Mouse (Mus musculus) fibroblast of lung, adult 2 months (primary cell): ENCODE measurements around the gene Dguok.

Experiments used
- DNase-seq: peaks from one replicate; pipeline ENCODE4 v3.0.0-alpha.2; 2011; ENCODE audit warnings: low read depth

Dguok gene

GRCm38 (mm10) chr6:83455328-83456130, 51.2 kb downstream of the Dguok start:
- DNase-seq = no peak

- DNase-seq = no peak
Measured at GRCm38 (mm10) chr6:83453706-83454105, 53.1 kb downstream of the Dguok start.

GRCm38 (mm10) chr6:83450451-83451303, 56.1 kb downstream of the Dguok start:
- DNase-seq = no peak

GRCm38 (mm10) chr6:83449440-83449839, 57.3 kb downstream of the Dguok start:
- DNase-seq = no peak

GRCm38 (mm10) chr6:83448911-83449310, 57.9 kb downstream of the Dguok start:
- no peak for DNase-seq

- DNase-seq = no peak
Measured at GRCm38 (mm10) chr6:83447031-83447430, 59.7 kb downstream of the Dguok start.

- no peak for DNase-seq
Measured at GRCm38 (mm10) chr6:83445796-83446195, 61.0 kb downstream of the Dguok start.

GRCm38 (mm10) chr6:83443441-83444340, 63.1 kb downstream of the Dguok start:
- no peak for DNase-seq

GRCm38 (mm10) chr6:83442639-83443038, 64.1 kb downstream of the Dguok start:
- DNase-seq = no peak

GRCm38 (mm10) chr6:83441259-83442061, 65.3 kb downstream of the Dguok start:
- DNase-seq = peak; percentile 68

GRCm38 (mm10) chr6:83440510-83441258, 66.1 kb downstream of the Dguok start:
- no peak for DNase-seq

- DNase-seq = no peak
Measured at GRCm38 (mm10) chr6:83440197-83440509, 66.6 kb downstream of the Dguok start.

GRCm38 (mm10) chr6:83439781-83440180, 67.0 kb downstream of the Dguok start:
- no peak for DNase-seq

- no peak for DNase-seq
Measured at GRCm38 (mm10) chr6:83439119-83439767, 67.5 kb downstream of the Dguok start.

- DNase-seq = no peak
Measured at GRCm38 (mm10) chr6:83438584-83438983, 68.2 kb downstream of the Dguok start.

- no peak for DNase-seq
Measured at GRCm38 (mm10) chr6:83437802-83438201, 69.0 kb downstream of the Dguok start.

- no peak for DNase-seq
Measured at GRCm38 (mm10) chr6:83437225-83437624, 69.5 kb downstream of the Dguok start.

- no peak for DNase-seq
Measured at GRCm38 (mm10) chr6:83436547-83436946, 70.2 kb downstream of the Dguok start.

GRCm38 (mm10) chr6:83435174-83435573, 71.6 kb downstream of the Dguok start:
- DNase-seq = no peak

- no peak for DNase-seq
Measured at GRCm38 (mm10) chr6:83433546-83433945, 73.2 kb downstream of the Dguok start.
